Mouse (Mus musculus) monocyte, adult 2 months (primary cell): ENCODE data around the gene Rnf168.

Source experiments
- DNase-seq, 2 experiments: peaks; one replicate each; pipeline ENCODE4 v3.0.0; 2022; ENCODE audit warnings: low spot score in 2 of 2, low read depth in 1 of 2

Rnf168 gene

GRCm38 (mm10) chr16:32312386-32312785 is 35.1 kb downstream of the Rnf168 start:
- no peak for DNase-seq

GRCm38 (mm10) chr16:32312859-32313258 is 35.6 kb downstream of the Rnf168 start:
- DNase-seq, result no peak

GRCm38 (mm10) chr16:32316601-32317000 is 39.3 kb downstream of the Rnf168 start:
- DNase-seq, result no peak

- no peak for DNase-seq
These were observed 46.7 kb downstream of the Rnf168 start for GRCm38 (mm10) chr16:32323953-32324352.

GRCm38 (mm10) chr16:32330876-32331670 is 53.8 kb downstream of the Rnf168 start:
- no peak for DNase-seq

GRCm38 (mm10) chr16:32332040-32332555 is 54.8 kb downstream of the Rnf168 start, which contains the start of gene Ubxn7:
Gene Ubxn7, plus strand, starts transcription at chr16:32332257.
- peak; percentile 92 to 96 for DNase-seq

- DNase-seq, result peak in 1 of 2 experiments; percentile 10
These were observed 55.6 kb downstream of the Rnf168 start for GRCm38 (mm10) chr16:32332556-32333511.

- no peak for DNase-seq
These were observed 57.9 kb downstream of the Rnf168 start for GRCm38 (mm10) chr16:32335146-32335545.

- DNase-seq, result no peak
These were observed 58.9 kb downstream of the Rnf168 start for GRCm38 (mm10) chr16:32336026-32336780.

GRCm38 (mm10) chr16:32337001-32337400 is 59.7 kb downstream of the Rnf168 start:
- DNase-seq, result no peak

GRCm38 (mm10) chr16:32340451-32340850 is 63.2 kb downstream of the Rnf168 start:
- DNase-seq, result no peak

- no peak for DNase-seq
These were observed 68.3 kb downstream of the Rnf168 start for GRCm38 (mm10) chr16:32345521-32345920.

- no peak for DNase-seq
These were observed 73.5 kb downstream of the Rnf168 start for GRCm38 (mm10) chr16:32350776-32351175.
